Mouse (Mus musculus) thymus, adult 2 months (tissue): ENCODE measurements at regions not wholly inside any gene's neighbourhood (a gene's known extent, or its start where the extent isn't known, plus 50 kb on each side); places are given as distances from the start of the nearest gene placed in this dataset.
A peak's percentile ranks its signal among the peaks of the same experiment; 100 is the strongest.

Experiments used
- DNase-seq: peaks from one replicate; pipeline ENCODE4 v3.0.0; 2021
- H3K27ac ChIP-seq: fragments of 200-500 bp; 2 replicates; pipeline ENCODE4 v1.5.1; 2012; ENCODE audit warnings: low read length, control low read depth; ENCODE audit not compliant: control insufficient read depth, insufficient read depth
- H3K27me3 ChIP-seq: fragments of 200-500 bp; 2 replicates; pipeline ENCODE4 v1.6.1; 2012; ENCODE audit warnings: mild to moderate bottlenecking, low read length, moderate library complexity, mixed read lengths; ENCODE audit not compliant: control insufficient read depth, insufficient read depth
- H3K36me3 ChIP-seq: fragments of 200-500 bp; 2 replicates; pipeline ENCODE4 v1.6.1; 2012; ENCODE audit warnings: mild to moderate bottlenecking, low read length, moderate library complexity; ENCODE audit not compliant: control insufficient read depth, insufficient read depth
- H3K4me1 ChIP-seq: fragments of 200-500 bp; replicated peaks from 2 replicates; pipeline ENCODE4 v1.6.1; 2012; ENCODE audit warnings: low read length; ENCODE audit not compliant: control insufficient read depth, insufficient read depth
- H3K4me3 ChIP-seq: fragments of 200-500 bp; 2 replicates; pipeline ENCODE4 v1.5.1; 2012; ENCODE audit warnings: mild to moderate bottlenecking, low read length, control low read depth, moderate library complexity; ENCODE audit not compliant: control insufficient read depth, insufficient read depth
- CTCF ChIP-seq: fragments of 200-500 bp; IDR thresholded peaks from 2 replicates; pipeline ENCODE4 v1.5.1; 2012; ENCODE audit warnings: mild to moderate bottlenecking, control low read depth, low read length, moderate library complexity, borderline replicate concordance; ENCODE audit not compliant: control insufficient read depth, poor library complexity, insufficient read depth; ENCODE audit errors: extremely low read depth
- POLR2A ChIP-seq: fragments of 200-500 bp; IDR thresholded peaks from 2 replicates; pipeline ENCODE4 v1.6.1; 2012; ENCODE audit warnings: mild to moderate bottlenecking, low read length, control low read depth, moderate library complexity; ENCODE audit not compliant: control insufficient read depth, poor library complexity, insufficient read depth; ENCODE audit errors: extremely low read depth
- WGBS: fragments of 180-500 bp; shearing (Covaris S2); methylation state at CpG from one replicate; pipeline ENCODE4 v1.1.7; 2018; 5-methylcytosine and 5-hydroxymethylcytosine counted together

GRCm38 (mm10) chr4:9769633-9770205, 1104.6 kb upstream of the 2610301B20Rik start:
- no peak for DNase-seq
- Histone ChIP-seq H3K27me3 (no peaks in the 10 kb centered on the region), H3K36me3 (no peaks in the 10 kb centered on the region), H3K27ac (no peak overlapping the region), H3K4me1 (peaks cover 4% of the 10 kb centered on the region), H3K4me3 (no peak overlapping the region)
- TF ChIP-seq POLR2A (no peak), CTCF (no peak)
- 73% methylated on average over 9 of the region's 9 CpGs for WGBS

GRCm38 (mm10) chr4:9770372-9771102, 1103.8 kb upstream of the 2610301B20Rik start:
- WGBS, result 6% methylated on average over 38 of the region's 38 CpGs
- H3K36me3 ChIP-seq, result no peaks in the 10 kb centered on the region

GRCm38 (mm10) chr4:9771103-9771474, 1103.2 kb upstream of the 2610301B20Rik start:
- WGBS, result under 1% methylated on average over 5 of the region's 5 CpGs
- TF ChIP-seq POLR2A (no peak), CTCF (no peak)
- no peaks in the 10 kb centered on the region for H3K36me3 ChIP-seq
- no peaks in the 10 kb centered on the region for H3K27me3 ChIP-seq
- no peak overlapping the region for H3K27ac ChIP-seq
- DNase-seq, result no peak
- H3K4me3 ChIP-seq, result peak overlapping the region; percentile 50
- H3K4me1 ChIP-seq, result peaks cover 4% of the 10 kb centered on the region

More at GRCm38 (mm10) chr4:9770372-9771102, 1103.8 kb upstream of the 2610301B20Rik start:
- Histone ChIP-seq H3K27ac (no peak overlapping the region), H3K4me1 (peaks cover 4% of the 10 kb centered on the region), H3K4me3 (peak overlapping the region; percentile 50), H3K27me3 (no peaks in the 10 kb centered on the region)
- DNase-seq, result peak; percentile 24
- no peak for TF ChIP-seq POLR2A
- TF ChIP-seq CTCF, result no peak

GRCm38 (mm10) chr4:9778391-9778790, 1095.9 kb upstream of the 2610301B20Rik start:
- no peaks in the 10 kb centered on the region for H3K4me1 ChIP-seq
- H3K27ac ChIP-seq, result no peak overlapping the region
- no peaks in the 10 kb centered on the region for H3K36me3 ChIP-seq
- TF ChIP-seq POLR2A, result no peak
- no peak for TF ChIP-seq CTCF
- H3K27me3 ChIP-seq, result no peaks in the 10 kb centered on the region
- no peak for DNase-seq
- 94% methylated on average over 8 of the region's 8 CpGs for WGBS
- H3K4me3 ChIP-seq, result no peak overlapping the region

GRCm38 (mm10) chr4:9779594-9779993, 1094.7 kb upstream of the 2610301B20Rik start:
- 88% methylated on average over 3 of the region's 3 CpGs for WGBS
- Histone ChIP-seq H3K4me1 (no peaks in the 10 kb centered on the region), H3K27me3 (no peaks in the 10 kb centered on the region), H3K27ac (no peak overlapping the region), H3K36me3 (no peaks in the 10 kb centered on the region), H3K4me3 (no peak overlapping the region)
- no peak for DNase-seq
- no peak for TF ChIP-seq CTCF

GRCm38 (mm10) chr4:9780179-9780578, 1094.1 kb upstream of the 2610301B20Rik start:
- Histone ChIP-seq H3K4me3 (no peak overlapping the region), H3K27me3 (no peaks in the 10 kb centered on the region), H3K36me3 (no peaks in the 10 kb centered on the region), H3K27ac (no peak overlapping the region), H3K4me1 (no peaks in the 10 kb centered on the region)
- peak; percentile 50 for DNase-seq
- 60% methylated on average over 9 of the region's 9 CpGs for WGBS
- TF ChIP-seq CTCF (peak; percentile 65; the same call in 1 of the 2 replicates), POLR2A (no peak)
